Mouse (Mus musculus): ENCODE results near the gene Zbtb1.

GRCm38 (mm10) chr12:76401674-76402073, 31.6 kb downstream of the Zbtb1 start:
- TF ChIP-seq TAL1 (IDR thresholded peaks at IDR 0.05; ENCODE audit: low read length) (no peak), GATA1 (IDR thresholded peaks at IDR 0.05; ENCODE audit: low read length) (no peak)
